Mouse (Mus musculus): ENCODE results near the gene Cacna1s. TPM values are rescaled to one million over a fixed set of nuclear protein-coding genes. Genes with fewer than 3 reads are reported as not detected.

The Cacna1s gene
- polyA plus RNA-seq, 1 experiment, result not detected

DNA sequence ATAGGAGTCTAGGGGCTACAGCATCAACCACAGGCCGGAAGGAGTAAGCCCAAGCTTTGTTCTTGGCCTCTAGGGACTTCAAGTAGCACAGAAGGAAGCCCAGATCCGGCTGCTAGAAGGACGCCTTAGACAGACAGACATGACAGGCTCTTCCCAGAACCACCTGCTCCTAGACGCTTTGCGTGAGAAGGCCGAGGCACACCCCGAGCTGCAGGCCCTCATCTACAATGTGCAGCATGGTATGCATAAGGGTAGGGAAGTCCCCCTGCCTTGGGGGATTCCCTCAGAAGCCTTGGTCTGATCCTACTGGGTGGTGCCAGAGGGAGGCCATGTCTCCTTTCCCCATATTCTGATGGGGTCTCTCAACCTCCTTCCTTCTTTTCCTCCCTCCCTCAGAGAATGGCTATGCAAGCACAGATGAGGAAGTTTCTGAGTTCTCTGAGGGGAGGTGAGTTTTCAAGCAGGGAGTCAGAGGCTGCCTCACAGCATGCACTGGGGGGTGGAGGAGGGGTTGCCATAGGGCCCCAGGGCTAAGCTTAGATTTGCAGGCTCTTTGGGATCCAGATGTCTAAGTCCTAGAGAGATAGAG is 108.9 kb downstream of the Cacna1s start:
- Histone ChIP-seq H3K27ac (ENCODE audit: insufficient read depth, low read depth, low read length) (no peak overlapping the region), H3K4me3 (ENCODE audit: insufficient read depth, low read length) (no peak overlapping the region), H3K4me1 (ENCODE audit: control insufficient read depth, insufficient read depth, low read length) (peaks cover 10% of the 10 kb centered on the region)
- TF ChIP-seq POLR2A (IDR thresholded peaks at IDR 0.05; ENCODE audit: borderline replicate concordance, low read depth, low read length), result no peak
- no peak for TF ChIP-seq CTCF (IDR thresholded peaks at IDR 0.05; ENCODE audit: low read depth, low read length)

- TF ChIP-seq CTCF (IDR thresholded peaks at IDR 0.05; ENCODE audit: low read depth, low read length) (no peak), POLR2A (IDR thresholded peaks at IDR 0.05; ENCODE audit: borderline replicate concordance, low read depth, low read length) (no peak)
- H3K4me3 ChIP-seq (ENCODE audit: insufficient read depth, low read length), result no peak overlapping the region
- peaks cover 13% of the 10 kb centered on the region for H3K4me1 ChIP-seq (ENCODE audit: control insufficient read depth, insufficient read depth, low read length)
- H3K27ac ChIP-seq (ENCODE audit: insufficient read depth, low read depth, low read length), result no peak overlapping the region
Measured at GRCm38 (mm10) chr1:136165436-136165835, 112.9 kb downstream of the Cacna1s start.

DNA sequence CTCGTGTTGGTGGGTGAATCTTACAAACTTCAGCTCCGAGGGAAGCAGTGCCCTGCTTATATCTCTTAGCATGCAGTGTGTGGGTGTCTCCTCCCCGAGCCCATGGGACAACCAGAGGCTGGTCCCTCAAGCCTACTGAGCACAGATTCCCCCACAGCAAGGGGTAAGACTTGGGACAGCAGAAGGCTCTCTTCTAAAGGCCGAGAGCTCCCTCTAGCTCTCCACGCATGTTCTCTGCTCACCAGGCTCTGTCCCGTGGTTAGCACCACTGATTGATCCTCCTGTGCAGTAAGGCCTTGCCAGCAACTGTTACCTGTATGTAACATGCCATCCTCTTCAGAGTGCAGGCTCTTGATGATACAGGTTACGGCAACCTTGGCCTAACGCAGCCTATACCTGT is 115.1 kb downstream of the Cacna1s start:
- no peak overlapping the region for H3K4me3 ChIP-seq (ENCODE audit: insufficient read depth, low read length)
- no peak overlapping the region for H3K27ac ChIP-seq (ENCODE audit: insufficient read depth, low read depth, low read length)
- peaks cover 3% of the 10 kb centered on the region; the same call in 1 of the 2 replicates for H3K4me1 ChIP-seq (ENCODE audit: control insufficient read depth, insufficient read depth, low read length)
- TF ChIP-seq CTCF (IDR thresholded peaks at IDR 0.05; ENCODE audit: low read depth, low read length), result no peak
- TF ChIP-seq POLR2A (IDR thresholded peaks at IDR 0.05; ENCODE audit: borderline replicate concordance, low read depth, low read length), result no peak

Other genes with a start within 250 kb of the Cacna1s start
- 0.53 TPM in 1 of 2 replicates, not detected in the other for gene Lad1, start 234.2 kb upstream of the Cacna1s start, polyA plus RNA-seq (2012; ENCODE audit: insufficient read depth, insufficient read length, missing spikeins)
- not detected in 2 replicates for gene Tnnt2, start 216.4 kb upstream of the Cacna1s start, polyA plus RNA-seq (2012; ENCODE audit: insufficient read depth, insufficient read length, missing spikeins)
- gene Pkp1, start 133.5 kb upstream of the Cacna1s start, polyA plus RNA-seq (2012; ENCODE audit: insufficient read depth, insufficient read length, missing spikeins), result not detected in 2 replicates
- gene Igfn1, start 46.4 kb upstream of the Cacna1s start, polyA plus RNA-seq (2012; ENCODE audit: insufficient read depth, insufficient read length, missing spikeins), result not detected in 2 replicates
- gene Tmem9, start 44.6 kb upstream of the Cacna1s start, polyA plus RNA-seq (2012; ENCODE audit: insufficient read depth, insufficient read length, missing spikeins), result 18.2 and 19.9 TPM in 2 replicates
- gene Ascl5, start 1.9 kb upstream of the Cacna1s start, polyA plus RNA-seq (2012; ENCODE audit: insufficient read depth, insufficient read length, missing spikeins), result not detected in 2 replicates
- gene Kif21b, start 78.6 kb downstream of the Cacna1s start, polyA plus RNA-seq (2012; ENCODE audit: insufficient read depth, insufficient read length, missing spikeins), result 16.2 and 17.9 TPM in 2 replicates
- gene Mroh3, start 160.1 kb downstream of the Cacna1s start, polyA plus RNA-seq (2012; ENCODE audit: insufficient read depth, insufficient read length, missing spikeins), result not detected in 2 replicates
- gene Inava, start 181.5 kb downstream of the Cacna1s start, polyA plus RNA-seq (2012; ENCODE audit: insufficient read depth, insufficient read length, missing spikeins), result not detected in 2 replicates
- not detected in 2 replicates for gene Gpr25, start 208.1 kb downstream of the Cacna1s start, polyA plus RNA-seq (2012; ENCODE audit: insufficient read depth, insufficient read length, missing spikeins)